8 mouse cellular contexts compared by ENCODE assay signal in the genomic region with DNA sequence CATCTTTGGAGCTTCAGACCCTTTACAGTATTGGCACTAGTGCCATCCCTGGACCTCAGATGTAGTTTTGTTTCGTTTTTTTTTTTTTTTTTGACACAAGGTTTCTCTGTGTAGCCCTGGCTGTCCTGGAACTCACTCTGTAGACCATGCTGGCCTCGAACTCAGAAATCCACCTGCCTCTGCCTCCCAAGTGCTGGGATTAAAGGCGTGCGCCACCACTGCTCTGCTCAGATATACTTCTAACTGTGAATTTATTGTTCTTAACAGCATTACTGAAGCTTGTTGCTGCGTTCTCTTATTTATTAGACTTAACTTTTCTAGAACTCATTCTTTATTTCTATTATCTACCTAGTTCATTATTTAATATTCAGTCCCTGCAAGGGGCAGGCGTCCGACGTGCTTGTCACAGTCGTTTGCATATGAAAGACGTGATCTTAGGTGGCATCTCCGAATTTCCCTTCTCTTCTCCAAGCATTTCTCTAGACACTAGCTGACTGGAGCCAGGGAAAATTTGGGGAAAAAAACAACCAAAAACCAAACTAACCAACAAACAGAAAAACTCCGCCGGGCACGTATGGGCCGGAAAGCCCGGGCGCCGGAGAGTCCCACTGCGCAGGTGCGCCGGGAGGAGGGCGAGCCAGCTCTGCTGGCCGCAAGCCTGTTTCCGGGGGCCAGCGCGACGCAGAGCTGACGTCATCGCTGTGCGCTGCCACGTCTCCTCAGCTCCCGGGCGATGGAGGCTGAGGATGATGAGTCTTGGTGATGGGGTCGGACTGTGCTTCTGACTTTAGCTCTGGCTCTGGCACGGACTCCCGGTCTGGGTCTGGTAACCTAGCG. TPM values are rescaled to one million over a fixed set of nuclear protein-coding genes. Genes with fewer than 3 reads are reported as not detected.
A peak's percentile ranks its signal among the peaks of the same experiment; 100 is the strongest.
DNase-seq lines count a peak whose midpoint lies in the region; ATAC-seq lines count a peak whose summit lies in the region.

No protein-coding gene starts in this region.

- peak; percentile 97 for ATAC-seq in common myeloid progenitor, adult 5-6 weeks (replicated peaks; ENCODE audit: low read depth, poor library complexity, severe bottlenecking)
- peak; percentile 98 for ATAC-seq in megakaryocyte progenitor cell, adult 5-6 weeks (replicated peaks; ENCODE audit: poor library complexity)

- DNase-seq in ZHBTc4 (ENCODE audit: low read depth, low spot score): peak; percentile 97
- DNase-seq in gastrocnemius, adult 8-10 months (ENCODE audit: low spot score in 2 of 2): peak; percentile 82 to 89
- peak; percentile 97 for DNase-seq in induced T-regulatory cell, adult 2 months (ENCODE audit: low read depth)
- peak; percentile 84 to 94 for DNase-seq in left cerebral cortex, adult 9 months (ENCODE audit: low spot score in 2 of 2)
- peak; percentile 96 for DNase-seq in right cerebral cortex, postnatal 14 days
- peak; percentile 91 to 93 for DNase-seq in urinary bladder, postnatal 36 days (ENCODE audit: low spot score in 2 of 2)

RNA-seq across cellular contexts. Expression of gene Tmem39a, which starts 3.9 kb away (rescaled TPM):
- 30.0 and 76.3 TPM in 2 replicates for total RNA-seq in common myeloid progenitor, adult 5-6 weeks (2017)
- 10 to 100 TPM; 14.0 to 19.3 (median 15.5) TPM for total RNA-seq in gastrocnemius, adult 8-10 months (2022)
- 129 and 146 TPM in 2 replicates for total RNA-seq in megakaryocyte progenitor cell, adult 5-6 weeks (2015)
- total RNA-seq in megakaryocyte progenitor cell, adult 5-6 weeks (2017): 84.5 and 107 TPM in 2 replicates

RNA-seq across cellular contexts. Expression of gene Poglut1, which starts 12.3 kb away (rescaled TPM):
- 21.7 and 22.6 TPM in 2 replicates for total RNA-seq in common myeloid progenitor, adult 5-6 weeks (2017)
- 10 to 100 TPM in 3 of 4 experiments, 1 to 10 TPM in 1; 8.9 to 11.1 (median 10.5) TPM for total RNA-seq in gastrocnemius, adult 8-10 months (2022)
- 41.1 and 43.1 TPM in 2 replicates for total RNA-seq in megakaryocyte progenitor cell, adult 5-6 weeks (2015)
- 19.5 and 20.6 TPM in 2 replicates for total RNA-seq in megakaryocyte progenitor cell, adult 5-6 weeks (2017)

RNA-seq across cellular contexts. Expression of gene Timmdc1, which starts 39.9 kb away (rescaled TPM):
- total RNA-seq in common myeloid progenitor, adult 5-6 weeks (2017): 42.0 and 63.9 TPM in 2 replicates
- 10 to 100 TPM; 42.4 to 50.3 (median 43.5) TPM for total RNA-seq in gastrocnemius, adult 8-10 months (2022)
- total RNA-seq in megakaryocyte progenitor cell, adult 5-6 weeks (2015): 7.0 and 9.2 TPM in 2 replicates
- 37.1 and 39.0 TPM in 2 replicates for total RNA-seq in megakaryocyte progenitor cell, adult 5-6 weeks (2017)

Comparison
In these comparisons a context has a peak if more than half of its experiments do, and no peak if none do; other contexts are left out.
1. Peak in every context shown above with its lines: DNase-seq and ATAC-seq.